Mouse (Mus musculus): Measurements from ENCODE around the gene Wipf1. TPM values are rescaled to one million over a fixed set of nuclear protein-coding genes. Genes with fewer than 3 reads are reported as not detected.

Wipf1 gene
- total and polyA plus RNA-seq, 2 experiments from 2014 or later, result 1.8 to 2.4 TPM

GRCm38 (mm10) chr2:73468993-73469392, 60.5 kb downstream of the Wipf1 start:
- TF ChIP-seq CTCF (IDR thresholded peaks at IDR 0.05), result no peak
- no peak overlapping the region for H3K27ac ChIP-seq (ENCODE audit: low read depth, low read length)
- DNase-seq (ENCODE audit: low spot score) (no peak), ATAC-seq (ENCODE audit: low FRiP score) (no peak)
- no peaks in the 10 kb centered on the region for H3K27me3 ChIP-seq (ENCODE audit: insufficient read depth, low read length)
- 91% methylated on average over 5 of the region's 5 CpGs for WGBS
- H3K4me2 ChIP-seq (ENCODE audit: low read depth, low read length, poor library complexity, severe bottlenecking), result no peak overlapping the region
- no peak overlapping the region for H3K4me3 ChIP-seq (ENCODE audit: low read depth, low read length)
- H3K9ac ChIP-seq (replicated peaks; ENCODE audit: low read length, poor library complexity, severe bottlenecking), result no peak overlapping the region
- H3K4me1 ChIP-seq (ENCODE audit: insufficient read depth, low read length), result no peaks in the 10 kb centered on the region
- H3K9me3 ChIP-seq (ENCODE audit: low read length), result no peaks in the 10 kb centered on the region
- H3K36me3 ChIP-seq (ENCODE audit: insufficient read depth, low read length), result no peaks in the 10 kb centered on the region

DNA sequence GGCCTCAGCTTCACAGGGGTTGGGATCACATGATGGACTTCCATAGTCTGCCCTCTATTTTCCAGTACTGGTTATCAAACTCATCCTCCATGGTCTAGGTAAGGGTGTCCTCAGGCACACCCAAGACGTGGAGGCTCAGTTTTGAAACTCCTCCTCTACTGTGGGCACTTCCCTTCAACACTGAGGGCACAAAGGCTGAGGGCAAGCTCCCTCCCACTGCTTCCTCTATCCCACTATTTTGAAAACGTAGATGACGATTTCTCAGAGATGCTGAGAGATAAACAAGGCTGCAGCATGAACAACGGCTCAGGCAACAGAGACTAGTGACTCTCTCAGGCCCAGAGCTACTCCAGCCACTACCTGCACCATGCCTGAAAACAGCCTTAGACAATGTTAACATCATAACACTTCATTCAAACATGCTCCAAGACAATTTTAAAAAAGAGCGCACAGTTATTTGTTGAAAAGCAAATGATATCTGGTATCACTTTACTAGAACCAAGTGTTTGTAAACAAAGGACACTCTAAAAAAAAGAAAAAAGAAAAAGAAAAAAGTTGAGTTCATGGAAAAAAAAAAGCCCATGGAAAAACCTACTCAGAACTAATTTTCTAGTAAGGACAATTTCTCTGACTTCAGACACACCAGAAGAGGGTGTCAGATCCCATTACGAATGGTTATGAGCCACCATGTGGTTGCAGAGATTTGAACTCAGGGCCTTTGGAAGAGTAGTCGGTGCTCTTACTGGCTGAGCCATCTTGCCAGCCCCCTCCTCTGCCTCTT, 62.3 kb downstream of the Wipf1 start:
- Histone ChIP-seq H3K9ac (replicated peaks; ENCODE audit: low read length, poor library complexity, severe bottlenecking) (no peak overlapping the region), H3K4me2 (ENCODE audit: low read depth, low read length, poor library complexity, severe bottlenecking) (no peak overlapping the region), H3K36me3 (ENCODE audit: insufficient read depth, low read length) (no peaks in the 10 kb centered on the region), H3K4me1 (ENCODE audit: insufficient read depth, low read length) (no peaks in the 10 kb centered on the region), H3K9me3 (ENCODE audit: low read length) (no peaks in the 10 kb centered on the region), H3K4me3 (ENCODE audit: low read depth, low read length) (no peak overlapping the region), H3K27ac (ENCODE audit: low read depth, low read length) (no peak overlapping the region), H3K27me3 (ENCODE audit: insufficient read depth, low read length) (no peaks in the 10 kb centered on the region)
- ATAC-seq (ENCODE audit: low FRiP score), result no peak
- 82% methylated on average over 7 of the region's 7 CpGs for WGBS
- no peak for TF ChIP-seq CTCF (IDR thresholded peaks at IDR 0.05)
- no peak for DNase-seq (ENCODE audit: low spot score)

- H3K4me2 ChIP-seq (ENCODE audit: low read depth, low read length, poor library complexity, severe bottlenecking), result no peak overlapping the region
- ATAC-seq (ENCODE audit: low FRiP score), result no peak
- WGBS, result 95% methylated on average over 10 of the region's 10 CpGs
- H3K4me3 ChIP-seq (ENCODE audit: low read depth, low read length), result no peak overlapping the region
- no peak for TF ChIP-seq CTCF (IDR thresholded peaks at IDR 0.05)
- H3K9me3 ChIP-seq (ENCODE audit: low read length), result no peaks in the 10 kb centered on the region
- no peak for DNase-seq (ENCODE audit: low spot score)
- no peaks in the 10 kb centered on the region for H3K27me3 ChIP-seq (ENCODE audit: insufficient read depth, low read length)
- no peak overlapping the region for H3K9ac ChIP-seq (replicated peaks; ENCODE audit: low read length, poor library complexity, severe bottlenecking)
- no peak overlapping the region for H3K27ac ChIP-seq (ENCODE audit: low read depth, low read length)
- H3K4me1 ChIP-seq (ENCODE audit: insufficient read depth, low read length), result no peaks in the 10 kb centered on the region
- H3K36me3 ChIP-seq (ENCODE audit: insufficient read depth, low read length), result no peaks in the 10 kb centered on the region
Measured at GRCm38 (mm10) chr2:73466481-73466880, 63.1 kb downstream of the Wipf1 start.

DNA sequence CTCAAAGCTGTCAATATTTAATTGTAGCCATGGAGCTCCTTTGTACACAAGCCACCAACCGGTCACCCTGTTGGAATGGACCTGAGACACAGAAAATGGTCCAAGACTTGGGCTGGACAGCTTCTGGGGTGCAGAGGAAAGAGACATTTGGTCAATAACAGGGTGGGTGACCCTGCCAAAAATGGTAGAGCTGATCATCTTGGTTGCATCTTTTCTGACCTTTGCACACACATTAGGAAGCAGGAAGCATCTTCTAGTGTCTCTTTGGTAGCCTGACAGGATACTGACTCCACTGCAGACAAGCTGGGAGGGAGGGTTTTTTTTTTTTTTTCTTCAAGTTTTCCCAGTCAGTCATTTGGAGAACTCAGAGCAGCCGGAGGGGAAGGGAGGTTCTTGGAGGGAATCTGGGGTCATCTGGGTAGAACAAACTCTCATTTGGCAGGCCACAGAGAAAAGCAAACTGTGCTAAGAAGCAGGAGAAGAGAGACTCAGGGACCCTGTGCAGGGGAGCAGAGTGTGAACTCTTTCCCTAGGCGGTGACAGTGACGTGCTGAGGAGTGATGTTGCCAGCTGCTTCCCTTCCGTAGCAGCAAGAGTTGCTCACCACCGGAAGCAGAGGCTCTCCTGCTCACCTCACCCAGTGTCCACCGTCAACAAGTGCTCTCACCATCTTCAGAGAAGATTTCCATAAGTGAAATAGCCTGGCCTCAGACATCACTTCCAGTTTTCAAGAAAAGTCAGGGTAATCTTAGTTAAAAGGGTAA, 65.9 kb downstream of the Wipf1 start:
- H3K36me3 ChIP-seq (ENCODE audit: insufficient read depth, low read length), result no peaks in the 10 kb centered on the region
- 71% methylated on average over 7 of the region's 7 CpGs for WGBS
- H3K27me3 ChIP-seq (ENCODE audit: insufficient read depth, low read length), result no peaks in the 10 kb centered on the region
- no peak overlapping the region for H3K4me2 ChIP-seq (ENCODE audit: low read depth, low read length, poor library complexity, severe bottlenecking)
- ATAC-seq (ENCODE audit: low FRiP score) (no peak), DNase-seq (ENCODE audit: low spot score) (no peak)
- H3K9me3 ChIP-seq (ENCODE audit: low read length), result no peaks in the 10 kb centered on the region
- no peak overlapping the region for H3K9ac ChIP-seq (replicated peaks; ENCODE audit: low read length, poor library complexity, severe bottlenecking)
- no peaks in the 10 kb centered on the region for H3K4me1 ChIP-seq (ENCODE audit: insufficient read depth, low read length)
- no peak overlapping the region for H3K27ac ChIP-seq (ENCODE audit: low read depth, low read length)
- no peak overlapping the region for H3K4me3 ChIP-seq (ENCODE audit: low read depth, low read length)
- no peak for TF ChIP-seq CTCF (IDR thresholded peaks at IDR 0.05)

GRCm38 (mm10) chr2:73462757-73463339, 66.7 kb downstream of the Wipf1 start:
- Histone ChIP-seq H3K4me3 (ENCODE audit: low read depth, low read length) (no peak overlapping the region), H3K27me3 (ENCODE audit: insufficient read depth, low read length) (no peaks in the 10 kb centered on the region), H3K27ac (ENCODE audit: low read depth, low read length) (no peak overlapping the region), H3K9ac (replicated peaks; ENCODE audit: low read length, poor library complexity, severe bottlenecking) (no peak overlapping the region), H3K9me3 (ENCODE audit: low read length) (no peaks in the 10 kb centered on the region), H3K4me2 (ENCODE audit: low read depth, low read length, poor library complexity, severe bottlenecking) (no peak overlapping the region), H3K4me1 (ENCODE audit: insufficient read depth, low read length) (no peaks in the 10 kb centered on the region), H3K36me3 (ENCODE audit: insufficient read depth, low read length) (no peaks in the 10 kb centered on the region)
- TF ChIP-seq CTCF (IDR thresholded peaks at IDR 0.05), result no peak
- ATAC-seq (ENCODE audit: low FRiP score), result no peak
- no peak for DNase-seq (ENCODE audit: low spot score)
- 91% methylated on average over 12 of the region's 12 CpGs for WGBS

- no peaks in the 10 kb centered on the region for H3K4me1 ChIP-seq (ENCODE audit: insufficient read depth, low read length)
- DNase-seq (ENCODE audit: low spot score) (no peak), ATAC-seq (ENCODE audit: low FRiP score) (no peak)
- no peak overlapping the region for H3K9ac ChIP-seq (replicated peaks; ENCODE audit: low read length, poor library complexity, severe bottlenecking)
- H3K27ac ChIP-seq (ENCODE audit: low read depth, low read length), result no peak overlapping the region
- no peak overlapping the region for H3K4me3 ChIP-seq (ENCODE audit: low read depth, low read length)
- 82% methylated on average over 2 of the region's 2 CpGs for WGBS
- no peak for TF ChIP-seq CTCF (IDR thresholded peaks at IDR 0.05)
- H3K36me3 ChIP-seq (ENCODE audit: insufficient read depth, low read length), result no peaks in the 10 kb centered on the region
- no peak overlapping the region for H3K4me2 ChIP-seq (ENCODE audit: low read depth, low read length, poor library complexity, severe bottlenecking)
- no peaks in the 10 kb centered on the region for H3K9me3 ChIP-seq (ENCODE audit: low read length)
- H3K27me3 ChIP-seq (ENCODE audit: insufficient read depth, low read length), result no peaks in the 10 kb centered on the region
Measured at GRCm38 (mm10) chr2:73462265-73462664, 67.3 kb downstream of the Wipf1 start.
